Mouse (Mus musculus): ENCODE data around the gene Ensa.

GRCm38 (mm10) chr3:95657711-95658110 lies 32.9 kb downstream of the Ensa start:
- no peak for TF ChIP-seq GATA1 (IDR thresholded peaks at IDR 0.05; ENCODE audit: low read length)
- no peak for TF ChIP-seq TAL1 (IDR thresholded peaks at IDR 0.05; ENCODE audit: low read length)

Data from erythroblast, embryonic 14.5 days (primary cell).